Mouse (Mus musculus) embryonic fibroblast, embryonic 13.5 days (primary cell): ENCODE data around the gene Tmpo. TPM values are rescaled to one million over a fixed set of nuclear protein-coding genes. Genes with fewer than 3 reads are reported as not detected.

Experiments
- H3K27ac ChIP-seq: 2 replicates; pipeline ENCODE4 v1.5.1; 2012; ENCODE audit warnings: low read length, control low read depth, inconsistent platforms; ENCODE audit not compliant: insufficient read depth
- H3K4me1 ChIP-seq: 2 replicates; pipeline ENCODE4 v1.6.1; 2011; ENCODE audit warnings: low read length; ENCODE audit not compliant: control insufficient read depth, insufficient read depth
- H3K4me3 ChIP-seq: 2 replicates; pipeline ENCODE4 v1.5.1; 2011; ENCODE audit warnings: mild to moderate bottlenecking, control low read depth, low read length; ENCODE audit not compliant: insufficient read depth
- CTCF ChIP-seq: IDR thresholded peaks from 2 replicates; pipeline ENCODE4 v1.5.1; 2011; ENCODE audit warnings: mild to moderate bottlenecking, control low read depth, low read length, moderate library complexity, borderline replicate concordance; ENCODE audit not compliant: insufficient read depth
- POLR2A ChIP-seq: IDR thresholded peaks from 2 replicates; pipeline ENCODE4 v1.6.1; 2011; ENCODE audit warnings: low read depth, mild to moderate bottlenecking, control low read depth, low read length, moderate library complexity
- polyA plus RNA-seq: library from polyadenylated mRNA; stranded (reverse); fragments of >200 nt; gene quantifications from 2 replicates; pipeline ENCODE4 v1.2.4, GENCODE M21; 2011; ENCODE audit warnings: low read depth; ENCODE audit not compliant: missing spikeins, insufficient read length

Gene Tmpo
- polyA plus RNA-seq, 1 experiment = 164 TPM

DNA sequence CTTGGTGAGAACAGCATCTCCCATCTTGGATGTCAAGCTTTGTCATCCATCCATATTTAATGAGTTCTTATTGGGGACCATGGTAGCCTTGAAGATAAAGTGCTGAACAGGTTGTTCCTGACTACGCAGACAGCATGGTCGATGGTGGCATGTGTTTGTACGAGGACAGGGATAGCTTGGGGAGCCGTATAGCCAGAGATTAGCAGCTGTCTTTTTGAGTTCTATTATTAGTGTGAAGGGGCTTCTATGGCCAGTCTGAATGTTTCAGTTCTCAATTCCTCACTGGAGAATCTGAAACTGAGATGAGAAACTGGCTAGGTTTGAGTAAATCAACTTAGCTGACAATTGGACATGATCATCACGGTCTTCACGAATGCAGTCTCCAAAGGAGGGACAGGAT is 24.5 kb upstream of the Tmpo start:
- Histone ChIP-seq H3K4me1 (no peaks in the 10 kb centered on the region), H3K27ac (no peak overlapping the region), H3K4me3 (no peak overlapping the region)
- no peak for TF ChIP-seq CTCF
- no peak for TF ChIP-seq POLR2A

DNA sequence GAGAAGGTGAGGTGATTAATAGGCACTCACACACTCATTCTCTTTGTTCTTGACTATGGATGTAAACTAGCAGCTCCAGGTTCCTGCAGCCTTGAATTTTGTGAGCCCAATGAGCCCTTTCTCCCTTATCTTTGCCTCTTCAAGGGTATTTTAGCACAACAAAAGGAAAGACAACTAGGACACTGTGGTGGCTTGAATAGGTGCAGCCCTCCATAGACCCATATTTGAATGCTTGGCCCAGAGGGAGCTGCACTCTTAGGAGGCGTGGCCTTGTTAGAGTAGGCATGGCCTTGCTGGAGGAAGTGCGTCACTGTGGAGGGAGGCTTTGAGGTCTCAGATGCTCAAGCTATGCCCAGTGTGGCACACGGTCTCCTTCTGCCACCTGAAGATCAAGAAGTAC is 19.5 kb upstream of the Tmpo start:
- H3K4me3 ChIP-seq = no peak overlapping the region
- no peak overlapping the region for H3K27ac ChIP-seq
- H3K4me1 ChIP-seq = 0 out of 2 replicates have a peak, but pooled peaks cover 3% of the 10 kb centered on the region
- no peak for TF ChIP-seq POLR2A
- no peak for TF ChIP-seq CTCF

- 0 out of 2 replicates have a peak, but pooled peaks cover 3% of the 10 kb centered on the region for H3K4me1 ChIP-seq
- H3K27ac ChIP-seq = peak overlapping the region; percentile 86
- H3K4me3 ChIP-seq = no peak overlapping the region
- TF ChIP-seq POLR2A = no peak
Observed at GRCm38 (mm10) chr10:91199238-91199780, 18.2 kb upstream of the Tmpo start.

GRCm38 (mm10) chr10:91197704-91198103 is 16.6 kb upstream of the Tmpo start:
- no peak for TF ChIP-seq POLR2A
- no peak for TF ChIP-seq CTCF
- Histone ChIP-seq H3K4me3 (no peak overlapping the region), H3K4me1 (0 out of 2 replicates have a peak, but pooled peaks cover 3% of the 10 kb centered on the region), H3K27ac (no peak overlapping the region)

GRCm38 (mm10) chr10:91196778-91197177 is 15.7 kb upstream of the Tmpo start:
- H3K4me3 ChIP-seq = no peak overlapping the region
- 0 out of 2 replicates have a peak, but pooled peaks cover 3% of the 10 kb centered on the region for H3K4me1 ChIP-seq
- TF ChIP-seq CTCF (no peak), POLR2A (no peak)
- no peak overlapping the region for H3K27ac ChIP-seq

GRCm38 (mm10) chr10:91195680-91196079 is 14.6 kb upstream of the Tmpo start:
- 0 out of 2 replicates have a peak, but pooled peaks cover 3% of the 10 kb centered on the region for H3K4me1 ChIP-seq
- H3K27ac ChIP-seq = no peak overlapping the region
- no peak overlapping the region for H3K4me3 ChIP-seq
- TF ChIP-seq POLR2A (no peak), CTCF (no peak)

DNA sequence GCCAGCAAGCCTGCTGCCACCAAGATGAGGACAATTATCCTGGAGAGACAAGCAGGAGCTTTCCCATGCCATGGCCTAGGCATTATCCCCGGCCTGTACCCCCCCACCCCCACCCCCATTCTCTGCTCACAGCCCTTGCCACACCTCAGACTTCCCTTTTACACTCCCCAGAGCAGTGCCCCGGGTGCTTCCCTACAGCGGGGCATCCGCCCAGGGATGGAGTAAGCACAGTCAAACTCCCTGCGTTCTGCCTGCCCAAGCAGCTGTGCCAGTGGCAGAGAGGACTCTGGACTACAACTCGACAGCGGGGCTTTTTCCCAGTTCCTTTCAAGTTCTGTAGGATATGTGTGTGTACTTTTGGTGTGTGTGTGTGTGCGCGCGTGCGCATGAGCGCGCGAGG is 14.0 kb upstream of the Tmpo start:
- Histone ChIP-seq H3K4me3 (no peak overlapping the region), H3K4me1 (0 out of 2 replicates have a peak, but pooled peaks cover 3% of the 10 kb centered on the region), H3K27ac (no peak overlapping the region)
- TF ChIP-seq CTCF (no peak), POLR2A (no peak)

DNA sequence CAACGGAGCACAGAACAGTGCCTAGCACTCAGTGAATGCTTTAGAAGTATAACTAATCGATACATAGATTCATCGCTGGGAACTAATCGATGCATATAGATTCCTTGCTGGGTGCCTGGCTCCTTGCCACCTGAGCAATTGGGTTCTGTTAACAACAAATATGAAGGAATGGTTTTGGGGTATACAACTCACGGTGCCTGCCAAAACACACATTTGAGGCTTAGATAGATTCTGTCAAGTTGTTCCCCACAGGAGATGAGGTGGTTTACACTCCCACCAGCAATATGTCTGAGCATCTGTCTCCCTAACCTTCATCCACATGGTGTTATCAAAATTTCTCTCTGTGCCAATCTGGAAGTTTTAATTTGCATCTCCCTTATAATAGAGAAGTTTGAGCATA is 10.7 kb upstream of the Tmpo start:
- Histone ChIP-seq H3K4me3 (no peak overlapping the region), H3K4me1 (0 out of 2 replicates have a peak, but pooled peaks cover 3% of the 10 kb centered on the region), H3K27ac (no peak overlapping the region)
- TF ChIP-seq POLR2A = no peak
- no peak for TF ChIP-seq CTCF

DNA sequence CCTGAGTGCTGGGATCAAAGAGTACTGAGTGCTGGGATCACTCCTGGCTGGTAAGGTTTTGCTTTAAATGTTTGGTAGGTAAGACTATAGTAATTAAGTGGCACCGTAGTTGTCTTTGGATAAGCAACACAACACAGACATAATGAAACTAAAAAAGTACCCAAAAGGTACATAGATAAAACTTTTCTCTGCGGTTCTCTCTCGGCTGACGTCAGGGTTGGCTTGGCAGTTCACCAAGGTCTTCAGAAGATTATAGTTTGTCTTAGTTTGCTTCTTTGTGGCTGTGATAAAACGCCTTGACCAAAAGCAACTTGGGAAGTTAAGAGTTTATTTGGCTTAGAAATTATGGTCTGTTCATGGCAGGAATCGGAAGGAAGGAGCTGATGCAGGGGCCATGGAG is 8.4 kb upstream of the Tmpo start:
- no peak overlapping the region for H3K27ac ChIP-seq
- H3K4me3 ChIP-seq = no peak overlapping the region
- no peak for TF ChIP-seq POLR2A
- no peak for TF ChIP-seq CTCF
- 0 out of 2 replicates have a peak, but pooled peaks cover 3% of the 10 kb centered on the region for H3K4me1 ChIP-seq

DNA sequence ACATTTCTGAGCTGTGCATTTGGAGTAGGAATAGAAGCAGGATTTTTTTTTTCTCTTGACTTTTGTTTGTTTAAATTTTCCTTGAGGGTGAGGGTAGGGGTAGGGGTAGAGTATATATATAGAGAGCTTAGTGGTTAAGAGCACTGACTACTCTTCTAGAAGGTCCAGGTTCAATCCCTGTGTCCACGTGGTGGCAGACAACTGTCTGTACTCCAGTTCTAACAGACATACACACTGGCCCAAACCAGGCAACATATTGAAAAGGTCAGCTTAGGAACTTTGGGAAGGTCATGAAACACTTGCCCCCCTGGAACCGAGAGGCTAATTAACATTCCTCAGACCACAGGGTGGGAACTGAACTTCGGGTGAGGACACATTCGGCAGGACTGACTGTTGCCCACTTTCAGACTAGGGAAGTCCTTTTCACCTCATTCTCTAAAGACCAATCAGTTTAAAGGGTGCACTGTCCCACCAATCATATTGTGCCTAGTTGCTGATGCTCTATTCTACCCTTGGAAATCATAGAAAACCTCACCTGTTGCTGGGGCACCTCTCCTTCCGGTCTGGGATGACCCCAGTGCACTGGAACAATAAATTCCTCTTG is 7.7 kb upstream of the Tmpo start:
- no peak overlapping the region for H3K4me3 ChIP-seq
- no peak for TF ChIP-seq CTCF
- TF ChIP-seq POLR2A = no peak
- 0 out of 2 replicates have a peak, but pooled peaks cover 3% of the 10 kb centered on the region for H3K4me1 ChIP-seq
- H3K27ac ChIP-seq = no peak overlapping the region
